Mouse (Mus musculus): ENCODE measurements at regions not wholly inside any gene's neighbourhood (a gene's known extent, or its start where the extent isn't known, plus 50 kb on each side); places are given as distances from the start of the nearest gene placed in this dataset.

DNA sequence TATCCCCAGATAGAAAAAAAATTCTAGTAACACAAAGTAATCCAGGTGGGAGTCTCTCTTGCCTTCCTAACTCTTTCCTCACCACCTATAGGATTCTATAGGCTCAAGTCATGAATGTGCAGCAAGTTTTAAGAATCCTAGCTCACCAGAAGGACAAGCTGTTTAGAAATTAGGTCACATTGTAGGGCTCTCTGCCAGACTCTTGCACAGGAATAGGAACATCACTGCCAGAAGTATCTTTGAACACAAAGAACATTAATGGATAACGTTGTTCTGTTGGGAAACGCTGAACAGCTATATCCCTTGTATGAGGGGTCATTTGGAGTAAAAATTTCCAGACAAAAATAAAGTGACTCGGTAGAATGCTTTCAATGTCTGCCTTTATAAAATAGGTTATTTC, 75.6 kb upstream of the Peli1 start:
- 34% methylated on average over 3 of the region's 3 CpGs for WGBS
- Histone ChIP-seq H3K4me1 (replicated peaks; ENCODE audit: control insufficient read depth, insufficient read depth, low read length) (peaks cover 17% of the 10 kb centered on the region), H3K27me3 (ENCODE audit: control insufficient read depth, insufficient read depth, low read depth, low read length) (no peaks in the 10 kb centered on the region), H3K27ac (ENCODE audit: low read length) (peak overlapping the region; percentile 43; the same call in 1 of the 2 replicates), H3K4me3 (ENCODE audit: low read length) (no peak overlapping the region), H3K36me3 (ENCODE audit: control insufficient read depth, insufficient read depth, low read length) (no peaks in the 10 kb centered on the region), H3K9me3 (ENCODE audit: control insufficient read depth, low read length) (no peaks in the 10 kb centered on the region), H3K9ac (ENCODE audit: low read length) (no peak overlapping the region), H3K4me2 (ENCODE audit: low read depth, low read length) (no peak overlapping the region)
- peak; percentile 80 for ATAC-seq (ENCODE audit: low read depth)

DNA sequence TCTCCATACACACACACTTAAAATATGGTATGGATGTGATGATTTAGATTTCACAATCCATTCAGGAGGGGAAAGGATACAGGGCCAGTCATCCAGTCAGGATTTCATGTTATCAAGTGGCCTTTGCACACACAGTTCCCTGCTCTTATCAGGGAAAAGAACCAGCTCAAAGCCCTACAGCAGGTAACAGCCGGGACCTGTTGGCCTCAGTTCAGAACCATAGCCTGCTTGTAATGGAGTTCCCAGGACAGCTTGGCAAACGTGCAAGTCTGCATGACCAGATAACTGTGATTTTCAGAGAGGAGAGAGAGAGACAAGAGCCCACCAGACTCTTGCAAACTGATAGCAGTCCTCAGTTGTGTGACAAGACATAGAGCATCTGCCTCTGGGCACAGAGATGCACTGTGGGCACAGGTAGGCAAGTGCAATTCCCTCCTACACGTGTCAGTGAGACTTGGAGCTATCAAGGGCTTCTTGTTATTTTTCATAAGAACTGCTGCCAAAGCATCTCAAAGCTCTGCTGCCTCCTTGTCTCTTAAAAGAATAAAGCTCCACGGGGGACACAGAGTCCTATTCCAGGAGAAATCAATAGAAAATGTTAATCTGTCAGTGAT, 74.9 kb upstream of the Peli1 start:
- no peaks in the 10 kb centered on the region for H3K27me3 ChIP-seq (ENCODE audit: control insufficient read depth, insufficient read depth, low read depth, low read length)
- WGBS: 22% methylated on average over 4 of the region's 4 CpGs
- H3K4me3 ChIP-seq (ENCODE audit: low read length): no peak overlapping the region
- H3K9ac ChIP-seq (ENCODE audit: low read length): no peak overlapping the region
- peaks cover 17% of the 10 kb centered on the region for H3K4me1 ChIP-seq (replicated peaks; ENCODE audit: control insufficient read depth, insufficient read depth, low read length)
- H3K27ac ChIP-seq (ENCODE audit: low read length): no peak overlapping the region
- H3K36me3 ChIP-seq (ENCODE audit: control insufficient read depth, insufficient read depth, low read length): no peaks in the 10 kb centered on the region
- peak; percentile 56; the same call in 1 of the 2 replicates for ATAC-seq (ENCODE audit: low read depth)
- H3K9me3 ChIP-seq (ENCODE audit: control insufficient read depth, low read length): no peaks in the 10 kb centered on the region
- H3K4me2 ChIP-seq (ENCODE audit: low read depth, low read length): no peak overlapping the region

DNA sequence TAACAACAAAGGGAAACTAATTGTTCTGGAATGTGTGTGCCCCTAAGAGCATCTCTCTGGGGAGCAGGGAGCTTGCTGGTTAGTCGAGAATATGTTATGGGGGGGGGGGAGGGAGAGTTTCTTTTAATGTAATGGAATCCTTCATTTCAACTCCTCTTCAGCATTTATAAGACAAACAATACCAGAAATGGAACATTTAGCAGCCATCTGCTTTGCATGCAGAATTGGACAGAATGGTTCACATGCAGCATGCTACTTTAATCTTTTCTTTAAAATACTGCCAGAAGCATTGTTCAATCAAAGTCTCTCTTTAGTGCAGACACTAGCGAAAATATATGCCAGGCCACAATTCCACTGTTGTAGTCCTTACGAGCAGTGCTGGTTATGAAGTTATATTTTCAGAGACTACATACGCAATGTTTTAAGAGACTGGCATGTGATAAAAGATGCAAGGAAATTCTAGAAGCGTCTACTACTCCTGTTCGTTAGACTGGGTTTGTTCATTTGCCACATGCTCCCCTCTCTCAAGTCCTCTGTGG, 74.2 kb upstream of the Peli1 start:
- H3K9ac ChIP-seq (ENCODE audit: low read length): no peak overlapping the region
- H3K27ac ChIP-seq (ENCODE audit: low read length): no peak overlapping the region
- H3K27me3 ChIP-seq (ENCODE audit: control insufficient read depth, insufficient read depth, low read depth, low read length): no peaks in the 10 kb centered on the region
- ATAC-seq (ENCODE audit: low read depth): no peak
- H3K36me3 ChIP-seq (ENCODE audit: control insufficient read depth, insufficient read depth, low read length): no peaks in the 10 kb centered on the region
- H3K4me2 ChIP-seq (ENCODE audit: low read depth, low read length): no peak overlapping the region
- no peaks in the 10 kb centered on the region for H3K9me3 ChIP-seq (ENCODE audit: control insufficient read depth, low read length)
- peaks cover 17% of the 10 kb centered on the region for H3K4me1 ChIP-seq (replicated peaks; ENCODE audit: control insufficient read depth, insufficient read depth, low read length)
- WGBS: 68% methylated on average over 6 of the region's 6 CpGs
- no peak overlapping the region for H3K4me3 ChIP-seq (ENCODE audit: low read length)

DNA sequence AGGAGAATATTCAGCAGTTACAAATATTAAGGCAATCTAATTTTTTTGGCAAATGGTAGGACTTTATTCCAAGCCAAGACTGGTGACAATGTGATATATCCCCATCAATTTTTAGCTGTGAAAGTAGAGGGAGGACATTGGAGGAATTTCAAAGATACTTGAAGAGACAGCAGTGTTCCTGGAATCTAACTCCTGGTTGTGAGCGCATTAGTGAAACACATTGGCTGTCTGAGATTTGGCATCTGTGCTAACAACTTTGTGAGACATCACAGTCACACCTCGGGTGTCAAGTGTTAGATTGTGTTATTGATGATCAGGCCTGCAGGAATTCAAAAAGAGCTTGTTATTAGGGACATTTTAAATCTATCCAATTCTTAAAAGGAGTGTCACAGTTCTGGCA, 71.3 kb upstream of the Peli1 start:
- ATAC-seq (ENCODE audit: low read depth): no peak
- H3K27ac ChIP-seq (ENCODE audit: low read length): no peak overlapping the region
- no peak overlapping the region for H3K9ac ChIP-seq (ENCODE audit: low read length)
- no peak overlapping the region for H3K4me3 ChIP-seq (ENCODE audit: low read length)
- no peaks in the 10 kb centered on the region for H3K36me3 ChIP-seq (ENCODE audit: control insufficient read depth, insufficient read depth, low read length)
- no peaks in the 10 kb centered on the region for H3K9me3 ChIP-seq (ENCODE audit: control insufficient read depth, low read length)
- H3K4me2 ChIP-seq (ENCODE audit: low read depth, low read length): no peak overlapping the region
- no peaks in the 10 kb centered on the region for H3K27me3 ChIP-seq (ENCODE audit: control insufficient read depth, insufficient read depth, low read depth, low read length)
- 54% methylated on average over 2 of the region's 2 CpGs for WGBS
- H3K4me1 ChIP-seq (replicated peaks; ENCODE audit: control insufficient read depth, insufficient read depth, low read length): peaks cover 13% of the 10 kb centered on the region

DNA sequence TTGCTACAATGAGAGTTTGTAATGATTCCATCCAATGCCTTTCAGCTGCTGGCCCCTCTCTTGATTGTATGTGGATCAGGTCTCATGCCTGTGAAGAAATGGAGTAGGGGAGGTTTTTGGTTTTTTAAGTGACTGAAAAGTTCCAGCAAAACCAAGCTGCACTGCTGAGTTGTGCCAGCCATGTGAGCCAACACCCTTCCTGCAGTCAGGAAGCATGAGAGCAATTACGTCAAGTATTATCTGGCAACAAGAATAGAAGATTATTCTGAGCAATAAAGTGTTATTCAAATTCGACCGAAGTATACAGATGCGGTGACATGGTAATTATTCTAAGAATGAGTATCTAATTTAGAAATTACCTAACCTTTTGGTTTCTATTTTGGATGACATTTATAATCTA, 67.0 kb upstream of the Peli1 start:
- ATAC-seq (ENCODE audit: low read depth): no peak
- no peaks in the 10 kb centered on the region for H3K36me3 ChIP-seq (ENCODE audit: control insufficient read depth, insufficient read depth, low read length)
- WGBS: 67% methylated on average over 4 of the region's 4 CpGs
- H3K27ac ChIP-seq (ENCODE audit: low read length): no peak overlapping the region
- no peak overlapping the region for H3K4me3 ChIP-seq (ENCODE audit: low read length)
- no peaks in the 10 kb centered on the region for H3K4me1 ChIP-seq (replicated peaks; ENCODE audit: control insufficient read depth, insufficient read depth, low read length)
- no peak overlapping the region for H3K9ac ChIP-seq (ENCODE audit: low read length)
- H3K4me2 ChIP-seq (ENCODE audit: low read depth, low read length): no peak overlapping the region
- no peaks in the 10 kb centered on the region for H3K9me3 ChIP-seq (ENCODE audit: control insufficient read depth, low read length)
- H3K27me3 ChIP-seq (ENCODE audit: control insufficient read depth, insufficient read depth, low read depth, low read length): no peaks in the 10 kb centered on the region

DNA sequence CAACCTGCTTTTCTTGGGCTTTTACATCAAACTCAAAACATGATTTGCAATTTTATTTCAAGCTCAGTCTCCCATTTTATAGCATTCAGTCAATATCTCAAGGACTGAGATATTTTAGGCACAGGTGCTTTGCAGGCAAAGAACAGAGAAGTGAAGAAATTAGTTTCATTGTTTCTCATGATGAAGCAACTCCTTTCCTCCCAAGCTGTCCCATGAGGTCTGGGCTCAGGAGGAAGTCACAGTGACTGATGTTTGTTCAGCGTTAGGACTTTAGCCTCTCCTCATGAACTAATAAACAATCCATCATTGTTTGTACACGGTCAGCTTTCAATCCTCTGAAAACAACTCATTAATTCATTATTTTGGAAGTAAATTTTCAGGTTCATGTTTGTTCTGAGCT, 66.6 kb upstream of the Peli1 start:
- ATAC-seq (ENCODE audit: low read depth): no peak
- H3K9ac ChIP-seq (ENCODE audit: low read length): no peak overlapping the region
- H3K4me2 ChIP-seq (ENCODE audit: low read depth, low read length): no peak overlapping the region
- no peaks in the 10 kb centered on the region for H3K4me1 ChIP-seq (replicated peaks; ENCODE audit: control insufficient read depth, insufficient read depth, low read length)
- H3K27me3 ChIP-seq (ENCODE audit: control insufficient read depth, insufficient read depth, low read depth, low read length): no peaks in the 10 kb centered on the region
- no peak overlapping the region for H3K27ac ChIP-seq (ENCODE audit: low read length)
- no peak overlapping the region for H3K4me3 ChIP-seq (ENCODE audit: low read length)
- WGBS: 17% methylated on average over 2 of the region's 2 CpGs
- H3K36me3 ChIP-seq (ENCODE audit: control insufficient read depth, insufficient read depth, low read length): no peaks in the 10 kb centered on the region
- no peaks in the 10 kb centered on the region for H3K9me3 ChIP-seq (ENCODE audit: control insufficient read depth, low read length)

DNA sequence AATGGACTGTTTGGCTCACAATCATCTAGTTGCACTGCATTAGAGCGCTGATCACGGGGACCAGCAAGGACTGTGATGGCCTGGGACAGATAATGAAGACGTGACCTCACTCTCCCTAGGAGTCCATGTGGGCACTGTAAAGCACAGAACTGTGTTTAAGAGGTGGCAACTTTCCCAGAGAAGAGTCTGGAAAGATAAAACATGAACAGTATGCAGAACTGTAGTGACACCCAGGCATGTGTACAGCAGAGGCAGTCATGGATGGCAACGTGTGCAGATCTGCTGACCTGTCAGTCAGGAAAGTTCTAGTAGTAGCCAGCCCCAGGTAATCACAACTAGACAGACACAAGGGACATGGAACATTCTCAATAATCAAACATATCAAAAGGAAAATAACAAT, 63.8 kb upstream of the Peli1 start:
- Histone ChIP-seq H3K9ac (ENCODE audit: low read length) (no peak overlapping the region), H3K36me3 (ENCODE audit: control insufficient read depth, insufficient read depth, low read length) (no peaks in the 10 kb centered on the region), H3K27me3 (ENCODE audit: control insufficient read depth, insufficient read depth, low read depth, low read length) (no peaks in the 10 kb centered on the region), H3K4me3 (ENCODE audit: low read length) (no peak overlapping the region), H3K4me2 (ENCODE audit: low read depth, low read length) (no peak overlapping the region), H3K27ac (ENCODE audit: low read length) (no peak overlapping the region), H3K9me3 (ENCODE audit: control insufficient read depth, low read length) (peaks cover 2% of the 10 kb centered on the region; the same call in 1 of the 2 replicates), H3K4me1 (replicated peaks; ENCODE audit: control insufficient read depth, insufficient read depth, low read length) (no peaks in the 10 kb centered on the region)
- no peak for ATAC-seq (ENCODE audit: low read depth)
- WGBS: 79% methylated on average over 4 of the region's 4 CpGs

DNA sequence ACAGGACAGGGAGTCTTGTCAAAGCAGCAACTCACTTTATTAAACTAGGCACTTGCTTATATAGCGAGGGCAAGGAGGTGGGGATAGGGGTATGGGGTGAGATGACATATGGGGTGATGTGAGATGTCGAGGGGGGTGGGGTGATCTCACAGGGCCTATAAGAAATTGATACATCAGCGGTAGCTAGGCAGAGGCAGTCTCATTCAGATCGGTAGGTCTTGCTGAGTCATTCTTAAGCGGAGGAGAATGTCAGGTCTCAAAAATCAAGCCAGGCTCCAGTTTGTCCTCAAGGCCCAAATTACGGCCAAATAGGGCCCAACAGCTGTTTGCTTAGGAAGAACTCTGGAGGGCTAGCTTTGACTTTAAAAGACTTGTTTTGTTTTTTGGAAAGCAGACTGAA, 60.7 kb upstream of the Peli1 start:
- Histone ChIP-seq H3K4me1 (replicated peaks; ENCODE audit: control insufficient read depth, insufficient read depth, low read length) (peaks cover 16% of the 10 kb centered on the region), H3K4me2 (ENCODE audit: low read depth, low read length) (no peak overlapping the region), H3K4me3 (ENCODE audit: low read length) (no peak overlapping the region), H3K9me3 (ENCODE audit: control insufficient read depth, low read length) (peaks cover 2% of the 10 kb centered on the region; the same call in 1 of the 2 replicates), H3K27me3 (ENCODE audit: control insufficient read depth, insufficient read depth, low read depth, low read length) (no peaks in the 10 kb centered on the region), H3K36me3 (ENCODE audit: control insufficient read depth, insufficient read depth, low read length) (no peaks in the 10 kb centered on the region), H3K27ac (ENCODE audit: low read length) (no peak overlapping the region), H3K9ac (ENCODE audit: low read length) (no peak overlapping the region)
- WGBS: 91% methylated on average over 6 of the region's 6 CpGs
- ATAC-seq (ENCODE audit: low read depth): no peak

DNA sequence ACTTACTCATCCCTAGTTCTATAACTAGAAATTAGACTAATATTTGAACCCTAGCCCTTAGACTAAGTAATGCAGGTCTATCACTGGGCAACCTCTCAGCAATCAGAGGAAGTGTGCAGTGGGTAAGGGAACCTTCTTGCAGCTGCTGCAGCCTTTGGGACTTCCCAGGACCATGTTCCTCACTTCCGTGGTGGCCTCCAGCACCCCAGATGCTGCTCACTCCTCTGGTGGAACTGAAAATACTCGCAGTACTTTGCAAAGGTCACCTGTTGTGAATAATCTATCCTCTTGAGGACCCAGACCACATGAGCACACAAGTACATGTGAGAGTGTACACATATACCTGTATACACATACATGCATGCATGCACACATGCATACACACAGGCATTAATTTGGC, 59.3 kb upstream of the Peli1 start:
- Histone ChIP-seq H3K4me1 (replicated peaks; ENCODE audit: control insufficient read depth, insufficient read depth, low read length) (peaks cover 18% of the 10 kb centered on the region), H3K4me2 (ENCODE audit: low read depth, low read length) (no peak overlapping the region), H3K9ac (ENCODE audit: low read length) (no peak overlapping the region), H3K9me3 (ENCODE audit: control insufficient read depth, low read length) (peaks cover 2% of the 10 kb centered on the region; the same call in 1 of the 2 replicates), H3K4me3 (ENCODE audit: low read length) (no peak overlapping the region), H3K27ac (ENCODE audit: low read length) (no peak overlapping the region), H3K27me3 (ENCODE audit: control insufficient read depth, insufficient read depth, low read depth, low read length) (no peaks in the 10 kb centered on the region), H3K36me3 (ENCODE audit: control insufficient read depth, insufficient read depth, low read length) (no peaks in the 10 kb centered on the region)
- ATAC-seq (ENCODE audit: low read depth): no peak
- WGBS: 76% methylated on average over 2 of the region's 2 CpGs
